Mouse (Mus musculus) neural tube, embryonic 13.5 days (tissue): ENCODE data around the gene Trim56. TPM values are rescaled to one million over a fixed set of nuclear protein-coding genes. Genes with fewer than 3 reads are reported as not detected.
A peak's percentile ranks its signal among the peaks of the same experiment; 100 is the strongest.

ENCODE experiments used
- ATAC-seq: fragments of 200-750 bp; cut with Nextera tagmentation; 2 replicates; pipeline ENCODE4 v1.8.0; 2017; ENCODE audit warnings: low read depth, mild to moderate bottlenecking, moderate TSS enrichment, moderate library complexity
- H3K27ac ChIP-seq: fragments of 300-500 bp; sonication (generic); replicated peaks from 2 replicates; pipeline ENCODE4 v1.5.1; 2015; ENCODE audit warnings: moderate library complexity, mild to moderate bottlenecking, inconsistent platforms
- H3K27me3 ChIP-seq: fragments of 300-500 bp; sonication (generic); 2 replicates; pipeline ENCODE4 v1.6.1; 2015; ENCODE audit warnings: mild to moderate bottlenecking, inconsistent platforms
- H3K36me3 ChIP-seq: fragments of 300-500 bp; sonication (generic); 2 replicates; pipeline ENCODE4 v1.6.1; 2015; ENCODE audit warnings: mild to moderate bottlenecking, inconsistent platforms
- H3K4me1 ChIP-seq: fragments of 300-500 bp; sonication (generic); replicated peaks from 2 replicates; pipeline ENCODE4 v1.6.1; 2015; ENCODE audit warnings: inconsistent platforms
- H3K4me2 ChIP-seq: fragments of 300-500 bp; sonication (generic); 2 replicates; pipeline ENCODE4 v1.6.1; 2015; ENCODE audit warnings: inconsistent platforms, mild to moderate bottlenecking, moderate library complexity
- H3K4me3 ChIP-seq: fragments of 300-500 bp; sonication (generic); 2 replicates; pipeline ENCODE4 v1.5.1; 2015; ENCODE audit warnings: mild to moderate bottlenecking, inconsistent platforms
- H3K9ac ChIP-seq: fragments of 300-500 bp; sonication (generic); 2 replicates; pipeline ENCODE4 v1.6.1; 2015; ENCODE audit warnings: moderate library complexity, mild to moderate bottlenecking, inconsistent platforms
- H3K9me3 ChIP-seq: fragments of 300-500 bp; sonication (generic); 2 replicates; pipeline ENCODE4 v1.6.1; 2016; ENCODE audit warnings: inconsistent platforms
- WGBS: fragments of 180-500 bp; shearing (Covaris S2); methylation state at CpG from one replicate; pipeline ENCODE4 v1.1.7; 2015; 5-methylcytosine and 5-hydroxymethylcytosine counted together
- polyA plus RNA-seq: library from polyadenylated mRNA; unstranded; fragments of >200 nt; fragmentation: Nextera tagmentation; extraction: Ambion mirVana; gene quantifications from 2 replicates; pipeline ENCODE4 v1.2.1, GENCODE M21; 2015

Gene Trim56
- polyA plus RNA-seq, 1 experiment from 2014 or later = 2.9 TPM

DNA sequence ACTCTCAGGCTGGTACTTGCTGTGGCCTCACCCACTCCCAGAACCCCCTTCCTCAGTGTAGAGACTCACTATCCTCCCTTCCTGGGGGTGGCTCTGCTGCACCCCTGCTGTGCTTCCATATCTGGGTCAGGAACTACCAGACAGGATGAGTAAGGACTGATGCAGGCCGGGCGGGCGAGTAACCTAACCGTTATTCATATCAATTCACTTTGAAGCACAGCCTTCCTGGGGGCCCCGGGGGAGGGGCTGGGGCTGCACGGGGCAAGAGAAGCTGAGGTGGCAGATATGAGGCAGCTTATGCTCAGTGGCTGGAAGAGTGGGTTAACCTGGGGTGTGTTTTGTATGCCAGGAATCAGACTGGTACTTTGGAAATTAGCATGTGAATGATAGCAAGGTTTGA, 31.0 kb downstream of the Trim56 start:
- 90% methylated on average over 6 of the region's 6 CpGs for WGBS
- H3K4me2 ChIP-seq = no peak overlapping the region
- H3K27me3 ChIP-seq = no peaks in the 10 kb centered on the region
- H3K9ac ChIP-seq = no peak overlapping the region
- no peak overlapping the region for H3K27ac ChIP-seq
- H3K36me3 ChIP-seq = no peaks in the 10 kb centered on the region
- ATAC-seq = no peak
- no peaks in the 10 kb centered on the region for H3K9me3 ChIP-seq
- no peaks in the 10 kb centered on the region for H3K4me1 ChIP-seq
- no peak overlapping the region for H3K4me3 ChIP-seq

DNA sequence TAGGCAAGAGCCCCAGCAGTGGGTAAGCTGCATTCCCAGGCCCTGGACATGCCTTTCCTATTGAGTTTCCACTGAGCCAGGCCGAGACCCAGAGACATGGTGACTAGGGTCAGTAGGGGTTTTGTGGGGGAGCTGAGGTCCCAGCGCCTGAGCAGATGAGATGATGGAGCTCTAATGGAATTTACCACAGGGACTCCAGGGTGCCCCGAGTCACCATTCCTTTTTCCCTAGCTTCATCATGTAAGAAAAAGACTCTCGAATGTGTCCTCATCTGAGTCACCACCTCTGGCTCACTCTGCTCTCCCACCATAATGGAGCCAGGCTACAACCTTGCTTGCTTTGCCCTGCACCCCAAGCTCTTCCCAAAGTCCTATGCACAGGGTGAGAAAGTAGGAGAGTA, 33.0 kb downstream of the Trim56 start:
- Histone ChIP-seq H3K36me3 (no peaks in the 10 kb centered on the region), H3K4me1 (no peaks in the 10 kb centered on the region), H3K27me3 (no peaks in the 10 kb centered on the region), H3K9ac (no peak overlapping the region), H3K4me3 (no peak overlapping the region), H3K27ac (no peak overlapping the region), H3K9me3 (no peaks in the 10 kb centered on the region), H3K4me2 (no peak overlapping the region)
- 87% methylated on average over 4 of the region's 4 CpGs for WGBS
- ATAC-seq = no peak

DNA sequence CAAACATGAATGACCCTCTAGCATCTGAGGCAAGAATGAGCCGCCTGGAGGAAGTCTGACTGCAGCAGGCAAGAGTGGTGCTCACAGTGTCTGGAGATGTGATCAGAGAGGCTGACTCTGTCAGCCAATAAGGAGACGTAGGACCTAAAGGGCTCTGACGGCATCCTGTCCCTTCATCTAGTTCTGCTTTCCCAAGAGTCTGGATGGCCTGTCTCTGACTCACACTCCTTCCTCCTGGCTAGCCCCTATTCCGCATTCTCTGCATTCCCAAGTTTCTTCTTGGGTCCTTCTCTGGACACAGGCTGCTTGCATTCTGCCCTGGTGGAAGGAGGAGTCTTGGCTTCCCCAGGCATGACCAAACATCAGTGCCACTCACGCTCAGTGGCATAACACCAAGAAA, 36.2 kb downstream of the Trim56 start:
- Histone ChIP-seq H3K9ac (no peak overlapping the region), H3K4me2 (no peak overlapping the region), H3K4me1 (no peaks in the 10 kb centered on the region), H3K36me3 (no peaks in the 10 kb centered on the region), H3K27me3 (no peaks in the 10 kb centered on the region), H3K9me3 (no peaks in the 10 kb centered on the region), H3K27ac (no peak overlapping the region), H3K4me3 (no peak overlapping the region)
- WGBS = 60% methylated on average over 5 of the region's 5 CpGs
- ATAC-seq = no peak

DNA sequence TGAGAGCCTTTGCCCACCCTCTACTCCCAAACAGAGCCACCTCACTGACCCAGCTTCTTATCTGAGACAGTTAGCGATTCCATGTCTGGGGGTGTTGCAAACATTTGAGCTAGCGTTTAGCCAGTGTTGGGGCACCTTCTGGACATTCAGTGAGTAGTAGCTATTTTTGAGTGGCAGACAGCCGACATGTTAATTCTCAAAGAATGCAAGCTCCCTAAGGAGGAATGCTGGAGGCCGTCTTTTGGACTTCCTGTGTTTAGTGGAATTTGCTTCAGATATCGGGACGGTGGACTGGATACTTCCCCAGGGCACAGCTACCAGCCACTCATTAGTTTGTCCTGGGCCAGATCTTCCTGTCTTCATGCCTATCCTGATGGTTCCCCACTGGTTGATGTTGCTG, 37.4 kb downstream of the Trim56 start:
- ATAC-seq = no peak
- H3K4me3 ChIP-seq = no peak overlapping the region
- WGBS = 73% methylated on average over 6 of the region's 6 CpGs
- no peak overlapping the region for H3K4me2 ChIP-seq
- H3K36me3 ChIP-seq = no peaks in the 10 kb centered on the region
- 0 out of 2 replicates have a peak, but pooled peaks cover 6% of the 10 kb centered on the region for H3K4me1 ChIP-seq
- H3K27me3 ChIP-seq = no peaks in the 10 kb centered on the region
- H3K9me3 ChIP-seq = no peaks in the 10 kb centered on the region
- no peak overlapping the region for H3K9ac ChIP-seq
- no peak overlapping the region for H3K27ac ChIP-seq

DNA sequence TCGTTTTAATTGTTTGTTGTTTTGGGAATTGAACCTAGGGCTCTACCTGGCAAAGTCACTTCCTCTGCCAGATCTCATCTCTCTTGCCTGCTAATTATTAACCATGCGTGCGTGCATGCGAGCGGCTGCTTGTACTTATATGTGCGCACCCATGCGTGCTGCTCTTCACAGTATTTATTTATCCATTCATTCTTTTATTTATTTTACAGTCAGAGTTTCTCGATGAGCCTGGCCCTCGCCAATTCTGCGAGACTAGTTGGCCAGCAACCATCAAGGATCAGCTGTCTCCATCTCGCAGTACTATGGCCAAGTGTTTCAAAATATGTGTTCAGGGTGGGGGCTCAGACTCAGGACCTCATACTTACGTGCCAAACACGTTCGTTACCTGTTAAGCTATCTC, 38.0 kb downstream of the Trim56 start:
- Histone ChIP-seq H3K9me3 (no peaks in the 10 kb centered on the region), H3K4me2 (no peak overlapping the region), H3K27me3 (no peaks in the 10 kb centered on the region), H3K9ac (no peak overlapping the region), H3K36me3 (no peaks in the 10 kb centered on the region), H3K4me3 (no peak overlapping the region), H3K27ac (no peak overlapping the region), H3K4me1 (0 out of 2 replicates have a peak, but pooled peaks cover 6% of the 10 kb centered on the region)
- ATAC-seq = no peak
- 91% methylated on average over 14 of the region's 14 CpGs for WGBS

DNA sequence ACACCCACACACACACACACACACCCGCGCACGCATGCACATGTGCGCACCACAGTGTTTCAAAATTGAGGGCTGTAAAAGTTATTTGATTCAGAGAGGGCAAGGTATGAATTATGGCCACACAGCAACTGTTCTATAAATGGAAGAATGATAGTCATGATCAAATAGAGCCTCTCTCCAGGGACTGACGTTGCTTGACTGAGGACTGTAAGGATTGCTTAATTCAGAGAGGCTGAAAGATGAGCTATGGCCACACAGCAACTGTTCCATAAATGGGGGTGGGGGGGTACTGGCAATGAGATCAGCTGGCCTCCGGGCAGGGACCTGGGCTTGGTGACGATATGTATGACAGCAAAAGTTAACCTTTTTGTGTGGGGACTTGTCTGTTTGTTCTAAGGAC, 38.8 kb downstream of the Trim56 start:
- no peak for ATAC-seq
- Histone ChIP-seq H3K27me3 (no peaks in the 10 kb centered on the region), H3K4me3 (no peak overlapping the region), H3K4me2 (no peak overlapping the region), H3K9me3 (no peaks in the 10 kb centered on the region), H3K27ac (no peak overlapping the region), H3K4me1 (peaks cover 12% of the 10 kb centered on the region), H3K36me3 (no peaks in the 10 kb centered on the region), H3K9ac (no peak overlapping the region)
- WGBS = 83% methylated on average over 7 of the region's 7 CpGs

DNA sequence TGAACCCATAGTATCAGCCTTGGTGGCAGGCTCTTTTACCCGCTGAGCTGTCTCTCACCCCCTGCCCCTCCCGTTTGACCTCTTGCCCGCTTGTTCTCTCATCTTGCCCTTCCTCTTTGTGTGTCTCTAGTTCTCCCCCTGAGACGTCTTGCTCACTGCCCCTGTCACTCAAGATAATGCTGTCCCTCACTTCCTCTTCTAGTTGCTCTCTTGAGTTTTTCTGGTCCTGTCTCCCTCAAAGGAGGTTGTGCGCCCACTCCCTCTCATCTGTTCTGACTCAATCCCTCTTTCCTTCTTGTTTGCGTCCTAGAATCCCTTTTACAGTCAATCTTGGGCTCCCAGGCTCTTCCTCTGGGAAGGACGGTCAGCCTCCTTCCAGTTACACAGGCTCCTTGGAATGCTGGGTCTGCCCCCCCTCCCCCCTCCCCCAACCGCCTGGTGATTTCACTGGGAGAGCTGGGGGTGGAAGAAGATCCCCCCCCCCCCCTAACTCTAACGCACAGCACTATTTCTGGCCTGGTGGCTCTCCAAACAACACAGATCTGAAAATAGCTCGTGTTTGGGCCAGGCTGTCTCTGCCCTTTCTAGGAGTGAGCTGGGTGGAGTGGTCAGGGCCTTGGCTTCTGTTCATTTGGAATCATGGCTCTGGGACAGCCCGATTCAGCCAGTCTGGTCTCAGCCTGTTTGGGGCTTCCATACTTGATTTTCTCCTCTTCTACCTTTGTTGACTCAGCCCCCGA, 39.6 kb downstream of the Trim56 start:
- 63% methylated on average over 12 of the region's 12 CpGs for WGBS
- H3K27me3 ChIP-seq = no peaks in the 10 kb centered on the region
- H3K36me3 ChIP-seq = no peaks in the 10 kb centered on the region
- no peak for ATAC-seq
- H3K27ac ChIP-seq = no peak overlapping the region
- no peak overlapping the region for H3K4me2 ChIP-seq
- H3K4me1 ChIP-seq = peaks cover 19% of the 10 kb centered on the region
- no peak overlapping the region for H3K4me3 ChIP-seq
- H3K9ac ChIP-seq = no peak overlapping the region
- H3K9me3 ChIP-seq = no peaks in the 10 kb centered on the region

DNA sequence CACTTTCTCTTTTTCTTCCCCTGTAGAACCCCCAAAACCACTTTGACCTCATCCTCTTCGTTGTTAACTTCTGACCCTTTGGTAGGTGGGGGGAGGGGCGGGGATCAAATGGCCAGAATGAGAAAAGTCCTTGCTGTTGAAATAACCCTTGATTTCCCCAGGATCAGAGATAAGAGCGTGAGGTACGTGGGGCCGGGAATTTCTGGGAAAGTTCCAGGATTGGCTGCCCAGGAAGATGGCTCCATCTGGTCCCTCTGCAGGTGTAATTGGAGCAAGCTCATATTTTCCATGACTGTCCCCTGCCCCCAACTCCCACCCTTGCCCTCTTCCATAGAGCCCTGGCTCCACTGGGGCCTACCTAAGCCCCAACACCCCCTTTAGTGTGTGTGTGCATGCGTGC, 40.3 kb downstream of the Trim56 start:
- no peak overlapping the region for H3K27ac ChIP-seq
- no peak overlapping the region for H3K4me2 ChIP-seq
- no peaks in the 10 kb centered on the region for H3K36me3 ChIP-seq
- WGBS = 84% methylated on average over 6 of the region's 6 CpGs
- no peak overlapping the region for H3K4me3 ChIP-seq
- H3K27me3 ChIP-seq = no peaks in the 10 kb centered on the region; the same call in 1 of the 2 replicates
- peaks cover 19% of the 10 kb centered on the region for H3K4me1 ChIP-seq
- no peak for ATAC-seq
- H3K9me3 ChIP-seq = no peaks in the 10 kb centered on the region
- H3K9ac ChIP-seq = no peak overlapping the region

DNA sequence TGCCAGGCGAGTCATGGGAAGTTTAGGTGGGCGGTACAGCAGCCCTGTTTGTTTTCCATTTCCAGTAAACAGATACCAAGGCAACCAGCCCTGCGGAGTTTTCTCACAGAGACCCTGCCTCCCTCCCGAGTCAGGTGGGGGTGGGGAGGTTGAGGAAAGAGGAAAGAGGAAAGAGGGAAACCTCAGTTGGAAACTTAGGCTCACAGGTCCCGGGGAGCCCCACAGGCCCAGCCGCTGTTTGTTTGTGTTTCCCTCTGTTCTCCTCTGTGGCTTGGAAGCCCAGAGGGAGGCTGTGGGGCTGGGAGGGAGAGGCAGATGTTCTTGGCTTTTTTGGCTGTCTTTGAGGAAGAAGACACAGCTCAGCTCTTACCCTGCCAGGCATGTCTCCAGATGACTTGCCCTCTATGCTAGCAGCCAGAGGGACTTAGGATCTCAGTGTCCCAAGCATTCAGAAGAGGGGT, 41.8 kb downstream of the Trim56 start:
- no peak overlapping the region for H3K27ac ChIP-seq
- no peak overlapping the region for H3K9ac ChIP-seq
- no peaks in the 10 kb centered on the region for H3K9me3 ChIP-seq
- no peak overlapping the region for H3K4me2 ChIP-seq
- peaks cover 19% of the 10 kb centered on the region for H3K4me1 ChIP-seq
- WGBS = 43% methylated on average over 6 of the region's 6 CpGs
- H3K27me3 ChIP-seq = no peaks in the 10 kb centered on the region; the same call in 1 of the 2 replicates
- H3K36me3 ChIP-seq = no peaks in the 10 kb centered on the region
- no peak for ATAC-seq
- no peak overlapping the region for H3K4me3 ChIP-seq

DNA sequence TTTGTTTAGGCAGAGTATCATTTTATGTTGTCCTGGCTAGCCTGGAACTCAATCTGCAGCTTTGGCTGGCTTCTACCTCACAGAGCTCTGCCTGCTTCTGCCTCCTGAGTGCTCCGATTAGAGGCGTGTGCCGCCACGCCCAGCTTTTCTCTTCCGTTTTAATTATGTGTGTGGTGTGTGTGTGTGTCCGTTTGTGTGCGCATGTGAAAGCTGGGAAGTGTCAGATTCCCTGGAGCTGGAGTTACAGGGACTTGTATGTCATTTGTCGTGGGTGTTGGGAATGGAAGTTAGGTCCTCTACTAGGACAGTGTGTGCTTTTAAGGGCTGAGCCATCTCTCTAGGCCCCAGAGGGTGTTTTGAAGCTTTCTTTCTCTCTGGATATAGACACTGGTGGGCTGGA, 42.9 kb downstream of the Trim56 start:
- Histone ChIP-seq H3K27ac (no peak overlapping the region), H3K4me3 (no peak overlapping the region), H3K4me1 (peaks cover 19% of the 10 kb centered on the region), H3K27me3 (no peaks in the 10 kb centered on the region; the same call in 1 of the 2 replicates), H3K9me3 (no peaks in the 10 kb centered on the region), H3K36me3 (no peaks in the 10 kb centered on the region), H3K4me2 (no peak overlapping the region), H3K9ac (no peak overlapping the region)
- WGBS = 95% methylated on average over 8 of the region's 8 CpGs
- ATAC-seq = no peak

DNA sequence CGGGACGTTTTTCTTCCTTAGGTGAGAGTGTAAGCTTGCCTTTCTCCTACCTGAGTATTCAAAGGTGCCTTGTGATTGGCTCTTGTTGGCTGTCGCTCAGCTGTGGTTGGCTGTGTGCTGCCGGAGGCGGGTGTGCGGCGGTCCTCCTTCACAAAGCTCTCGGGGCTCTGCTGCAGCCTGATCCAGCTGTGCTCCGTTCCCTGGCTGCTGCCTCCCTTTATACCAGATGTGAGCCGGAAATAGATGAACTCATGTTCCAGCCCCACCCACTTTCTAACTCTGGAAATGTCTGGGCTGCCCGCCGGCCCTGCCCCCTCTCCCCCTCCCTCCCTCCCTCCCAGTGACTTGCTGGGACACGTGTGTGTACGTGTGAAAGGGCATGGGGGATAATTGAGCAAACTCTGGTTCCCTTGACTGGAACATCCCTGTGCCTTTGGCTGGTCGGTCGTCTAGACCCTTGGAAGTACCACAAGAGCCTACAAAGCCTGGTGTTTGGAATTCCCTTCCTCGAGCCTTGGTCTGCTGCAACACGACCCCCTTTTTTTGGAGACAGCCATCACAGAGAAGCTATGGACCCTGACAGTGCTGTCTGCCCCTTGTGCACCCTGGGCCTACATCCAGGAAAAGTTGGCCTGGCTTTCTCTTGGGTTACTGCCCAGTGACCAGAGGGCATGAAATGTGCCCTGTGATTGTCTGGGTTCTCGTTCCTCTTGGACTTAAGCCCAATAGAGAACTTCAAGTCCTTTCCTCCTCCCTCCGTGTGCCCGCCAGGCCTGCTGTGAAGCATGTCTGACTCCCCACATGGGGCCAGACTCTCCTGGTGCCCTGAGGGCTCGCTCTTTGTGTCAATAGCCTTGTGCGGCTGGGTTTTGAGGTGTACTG, 43.7 kb downstream of the Trim56 start, which contains the start of gene Serpine1:
TSS of gene Serpine1 (minus strand) at position 190 of the 882 bp plus-strand sequence.
- Histone ChIP-seq H3K4me3 (peak within 1 kb of the TSS; percentile 30), H3K36me3 (no peaks in the 10 kb centered on the region), H3K9ac (peak within 1 kb of the TSS; percentile 55), H3K4me1 (peaks cover 19% of the 10 kb centered on the region), H3K27me3 (no peaks in the 10 kb centered on the region; the same call in 1 of the 2 replicates), H3K9me3 (no peaks in the 10 kb centered on the region), H3K27ac (0 out of 2 replicates have a peak within 1 kb of the TSS, but pooled peaks have one; percentile 18), H3K4me2 (peak within 1 kb of the TSS; percentile 51)
- 19% methylated on average over 23 of the region's 23 CpGs for WGBS
- ATAC-seq = peak; percentile 92
